Mouse (Mus musculus): ENCODE measurements around the gene Eno1.
A peak's percentile ranks its signal among the peaks of the same experiment; 100 is the strongest.

The Eno1 gene

DNA sequence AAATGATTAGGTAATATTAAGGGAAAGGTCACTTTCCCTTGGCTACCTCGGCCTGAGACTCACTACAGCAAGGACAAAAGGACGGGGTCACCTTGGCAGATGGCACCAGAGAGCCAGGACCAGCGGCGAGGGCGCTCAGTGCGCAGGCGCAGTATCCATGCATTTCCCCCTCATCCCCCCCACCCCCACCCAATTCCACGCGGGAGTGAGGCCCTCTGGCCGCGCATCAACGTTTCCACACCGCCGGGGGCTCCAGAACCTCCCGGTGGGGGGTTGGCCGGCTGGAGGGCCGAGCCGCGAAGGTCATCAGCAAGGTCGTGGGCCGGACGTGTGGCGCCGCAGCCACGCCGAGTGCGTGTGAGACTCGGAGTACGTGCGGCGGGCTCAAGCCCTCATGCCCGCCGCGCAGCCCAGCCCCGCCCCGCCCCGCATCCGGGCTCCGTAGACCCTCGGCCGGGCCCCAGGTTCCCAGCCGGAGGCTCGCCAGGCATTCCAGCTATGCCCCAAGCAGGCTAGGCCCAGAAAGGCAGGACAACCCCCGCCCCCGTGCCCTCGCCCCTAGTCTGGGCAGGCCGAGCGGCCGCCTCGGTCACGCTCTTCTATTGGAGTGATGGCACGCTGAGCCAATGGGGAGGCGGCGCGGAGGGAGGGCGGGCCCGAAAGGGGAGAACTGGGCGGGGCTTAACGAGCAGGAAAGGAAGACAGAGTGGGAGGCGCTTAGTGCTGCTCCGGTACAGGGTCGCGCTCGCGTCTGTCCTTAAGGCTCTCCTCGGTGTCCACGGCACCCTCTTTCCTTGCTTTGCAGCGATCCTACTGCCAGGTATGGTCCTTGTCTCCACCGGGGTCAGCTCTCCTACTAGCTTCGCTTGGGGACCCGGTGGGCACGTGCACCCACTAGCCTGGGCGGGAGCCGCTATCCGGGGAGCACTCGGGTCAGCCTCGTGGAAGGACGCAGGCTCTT lies at the start of gene Eno1:
TSS of gene Eno1 (plus strand) at position 201 of the 961 bp plus-strand sequence.
- peak; percentile 98 for DNase-seq

DNA sequence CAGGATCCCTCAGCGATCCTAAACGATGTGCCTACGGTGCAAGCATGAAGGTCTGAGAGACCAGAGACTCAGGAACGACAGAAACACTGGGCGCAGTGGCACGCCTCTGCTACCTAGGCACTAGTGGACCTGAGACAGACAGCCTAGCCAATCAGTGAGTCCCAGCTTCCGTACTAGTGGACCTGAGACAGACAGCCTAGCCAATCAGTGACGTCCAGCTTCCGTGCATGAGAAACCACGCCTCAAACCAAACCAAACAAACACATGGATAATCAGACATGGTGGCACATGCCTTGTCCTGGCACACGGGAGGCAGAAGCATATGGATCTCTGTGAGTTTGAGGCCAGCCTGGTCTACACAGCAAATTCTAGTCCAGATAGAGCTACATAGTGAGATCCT lies 48.3 kb upstream of the Eno1 start:
- DNase-seq = no peak

DNA sequence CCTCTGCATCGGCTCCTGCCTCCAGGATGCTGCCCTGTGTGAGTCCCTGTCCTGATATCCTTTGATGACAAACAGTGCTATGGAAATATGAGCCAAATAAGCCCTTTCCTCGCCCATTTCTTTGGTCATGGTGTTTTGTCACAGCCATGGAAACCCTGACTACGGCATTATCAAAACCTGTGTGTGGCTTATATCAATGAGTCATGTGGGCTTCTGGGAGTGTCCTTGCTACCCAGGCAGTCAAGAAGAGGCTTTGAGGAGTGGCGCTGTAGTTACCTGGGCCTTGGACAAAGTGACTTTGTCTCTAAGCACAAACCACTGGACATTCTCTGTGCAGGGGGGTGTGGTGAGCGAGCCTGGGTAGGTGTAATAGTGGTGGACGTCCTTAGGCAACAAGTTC lies 44.3 kb upstream of the Eno1 start:
- no peak for DNase-seq

DNA sequence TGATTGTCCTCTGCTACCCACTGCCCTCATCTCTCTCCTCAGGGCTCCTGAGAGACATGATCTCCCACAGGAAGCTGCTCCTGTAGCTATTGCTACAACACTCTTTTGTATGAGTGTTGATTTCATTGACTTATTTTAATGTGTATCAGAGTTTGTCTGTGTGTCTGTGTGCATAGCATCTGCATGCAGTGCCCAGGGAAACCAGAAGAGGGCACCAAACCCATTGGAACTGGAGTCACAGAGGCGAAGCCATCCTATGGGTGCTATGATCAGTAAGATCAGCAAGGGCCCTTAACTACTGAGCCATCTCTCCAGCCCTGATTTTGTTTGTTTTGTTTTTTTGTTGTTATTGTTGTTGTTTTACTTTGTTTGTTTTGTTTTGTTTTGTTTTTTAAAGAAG lies 42.6 kb upstream of the Eno1 start:
- DNase-seq = peak; percentile 57

DNA sequence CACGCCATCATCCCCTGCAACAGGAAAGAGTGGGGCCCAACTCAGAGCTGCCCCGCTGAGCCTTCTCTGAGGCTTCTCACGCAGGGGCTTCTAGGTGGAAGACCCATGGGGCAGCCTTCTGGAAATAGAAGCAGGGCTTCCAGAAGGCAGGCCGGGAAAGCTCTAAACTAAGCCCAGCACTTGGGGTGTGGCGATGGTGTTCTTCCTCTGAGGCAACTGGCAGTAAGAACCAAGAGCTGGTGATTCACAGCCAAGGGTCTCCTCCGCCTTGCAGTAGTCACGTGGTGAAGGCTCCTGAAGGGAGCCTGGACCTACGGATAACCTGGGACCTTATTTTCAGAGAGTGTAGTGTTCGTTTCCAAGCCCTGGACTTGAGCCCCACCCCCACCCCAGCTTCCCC lies 38.3 kb upstream of the Eno1 start:
- DNase-seq = no peak

DNA sequence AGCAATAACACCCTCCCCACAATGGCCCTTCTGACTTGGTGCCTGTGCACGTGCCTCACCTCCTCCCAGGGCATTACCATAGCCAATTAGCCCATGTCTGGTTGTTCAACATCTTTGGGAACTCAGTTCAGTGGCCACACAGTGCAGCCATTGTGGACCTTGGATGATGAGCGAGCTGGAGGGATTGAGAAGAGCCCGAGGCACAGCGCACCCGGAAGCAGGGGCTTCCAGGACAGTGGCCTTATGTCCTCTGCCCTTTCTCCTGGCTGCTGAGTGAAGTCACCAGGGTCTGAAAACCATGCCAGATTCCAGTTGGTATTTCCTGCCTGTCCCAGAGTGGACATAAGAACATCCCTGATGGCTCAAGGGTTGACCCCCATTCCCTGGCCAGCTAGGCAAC lies 35.3 kb upstream of the Eno1 start, which contains the start of gene Car6:
TSS of gene Car6 (minus strand) at position 101 of the 400 bp plus-strand sequence.
- no peak for DNase-seq

DNA sequence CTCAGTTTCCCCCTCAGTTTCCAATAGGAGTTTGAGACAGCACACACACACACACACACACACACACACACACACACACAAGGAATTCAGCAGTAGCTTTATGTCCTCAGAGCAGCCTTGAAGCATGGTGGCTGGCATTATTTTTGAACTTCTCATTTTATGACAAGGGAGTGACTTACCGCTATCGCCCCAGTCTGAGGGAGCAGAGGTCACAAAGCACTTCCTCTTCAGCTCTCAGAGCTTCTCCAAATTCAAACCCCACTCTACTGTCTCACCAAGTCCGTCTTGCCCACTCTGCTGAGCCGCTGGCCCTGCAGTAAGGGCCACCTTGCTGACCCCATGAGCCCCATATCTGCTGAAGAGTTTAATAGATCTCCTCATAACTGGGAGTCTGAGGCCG lies 33.8 kb upstream of the Eno1 start:
- no peak for DNase-seq

DNA sequence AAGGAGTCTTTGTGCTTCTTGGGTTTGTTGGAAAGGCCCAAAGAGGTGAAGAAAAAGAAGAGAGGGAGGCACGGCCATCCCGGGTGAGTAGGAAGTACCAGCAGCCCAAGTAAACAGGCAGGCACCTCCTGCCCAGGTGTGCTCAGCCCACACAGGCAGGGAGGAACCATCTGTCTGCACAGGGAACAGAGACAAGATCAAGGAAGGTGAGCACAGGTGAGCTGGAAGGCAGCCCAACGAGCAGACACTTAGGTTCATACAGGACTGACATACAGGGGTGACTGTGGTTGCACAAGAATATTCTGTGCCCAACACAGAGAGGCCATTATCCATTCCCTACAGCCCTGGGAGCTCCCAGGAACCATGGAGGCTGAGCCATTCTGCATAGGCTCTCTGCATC lies 31.6 kb upstream of the Eno1 start:
- DNase-seq = no peak

DNA sequence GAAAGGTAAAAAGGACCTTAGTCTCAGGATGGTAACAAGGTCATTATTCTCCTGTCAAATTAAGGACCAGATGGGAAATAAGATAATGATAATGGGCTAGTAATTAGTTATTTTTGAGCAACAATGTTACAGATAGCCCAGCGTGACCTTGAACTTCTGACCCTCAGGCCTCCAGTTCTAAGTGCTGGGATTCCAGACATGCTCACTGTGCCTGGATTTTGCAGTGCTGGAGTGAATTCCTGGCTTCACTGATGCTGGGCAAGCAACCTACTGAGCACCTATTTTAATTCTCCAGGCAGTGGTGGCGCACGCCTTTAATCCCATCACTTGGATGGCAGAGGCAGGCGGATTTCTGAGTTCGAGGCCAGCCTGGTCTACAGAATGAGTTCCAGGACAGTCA lies 26.8 kb upstream of the Eno1 start:
- DNase-seq = no peak

DNA sequence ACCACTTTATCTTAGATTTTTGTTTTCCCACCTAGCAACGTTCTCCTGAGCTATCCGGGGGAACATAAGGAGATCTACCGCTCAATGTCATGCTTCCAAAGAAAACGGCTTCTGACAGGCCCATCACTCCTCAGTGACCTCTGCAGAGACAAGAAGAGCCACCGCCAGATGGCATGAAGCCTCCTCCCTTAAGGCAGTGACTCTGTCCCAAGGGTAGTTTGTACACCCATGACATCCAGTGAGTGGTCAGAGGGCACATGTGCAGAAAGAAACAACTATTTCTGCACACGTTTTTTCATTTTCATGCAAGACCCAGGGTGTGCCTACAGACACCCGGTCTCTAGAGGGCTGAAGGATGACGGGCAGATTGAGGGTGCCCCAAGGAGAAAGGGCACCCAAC lies 26.2 kb upstream of the Eno1 start:
- no peak for DNase-seq

DNA sequence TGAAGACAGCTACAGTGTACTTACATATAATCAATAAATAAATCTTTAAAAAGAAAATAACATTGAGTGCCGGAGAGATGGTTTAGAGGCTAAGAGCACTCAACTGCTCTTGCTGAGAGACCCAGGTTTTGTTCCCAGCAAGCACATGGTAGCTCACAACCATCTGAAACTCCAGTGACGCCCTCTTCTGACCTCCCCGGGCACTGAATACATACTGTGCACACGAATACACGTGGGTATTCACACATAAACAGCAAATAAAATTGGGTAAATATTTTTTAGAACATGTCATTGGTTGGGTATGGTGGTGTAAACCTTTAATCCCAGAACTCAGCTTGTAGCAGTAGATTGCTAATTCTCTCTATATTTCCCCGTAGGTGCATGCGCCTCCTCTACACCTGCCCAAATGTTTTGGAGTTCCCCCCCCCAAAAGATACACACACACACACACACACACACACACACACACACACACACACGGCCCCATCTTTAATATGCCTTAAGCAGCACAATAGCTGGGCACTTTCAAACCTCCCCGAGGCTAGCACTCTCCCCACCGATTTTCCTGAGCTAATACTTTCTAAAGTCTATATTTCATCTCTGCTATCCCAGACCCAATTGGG lies 24.5 kb upstream of the Eno1 start:
- DNase-seq = no peak

DNA sequence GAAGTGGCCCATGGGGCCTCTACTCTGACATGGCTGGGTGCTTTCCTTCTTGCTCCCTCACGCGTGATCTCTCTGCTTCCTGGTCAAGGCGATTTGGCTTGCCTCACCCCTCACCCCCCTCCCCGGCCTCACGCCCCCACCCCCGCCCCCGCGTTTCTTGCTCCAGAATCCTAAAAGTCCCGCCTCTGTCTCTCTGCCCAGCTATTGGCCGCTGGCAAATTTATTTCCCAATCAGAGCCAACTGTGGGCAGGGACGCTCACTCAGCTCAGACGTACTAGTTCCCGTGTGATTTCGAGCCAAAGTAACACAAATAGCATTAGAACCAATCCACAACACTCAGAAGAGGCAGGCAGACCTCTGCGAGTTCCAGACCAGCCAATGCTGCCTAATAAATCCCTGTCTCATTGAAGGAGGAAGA lies 24.0 kb upstream of the Eno1 start:
- peak; percentile 44 for DNase-seq

DNA sequence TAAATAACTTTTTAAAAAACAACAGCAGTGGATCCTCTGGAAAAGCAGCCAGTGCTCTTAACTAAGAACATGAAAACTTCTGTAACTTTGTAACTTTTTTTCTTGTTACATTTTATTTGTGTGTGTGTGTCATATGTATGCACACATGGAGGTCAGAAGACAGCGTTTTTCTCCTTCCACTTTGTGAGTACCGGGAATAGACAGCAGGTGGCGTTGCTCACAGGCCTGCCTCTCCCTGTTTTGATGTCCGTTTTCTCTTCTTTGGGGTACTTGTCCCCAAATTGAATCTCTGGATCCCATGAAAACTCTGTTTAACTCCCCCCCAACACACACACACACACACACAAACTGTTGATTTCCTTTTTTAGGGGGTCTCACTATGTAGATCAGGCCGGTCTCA lies 22.6 kb upstream of the Eno1 start:
- DNase-seq = no peak

DNA sequence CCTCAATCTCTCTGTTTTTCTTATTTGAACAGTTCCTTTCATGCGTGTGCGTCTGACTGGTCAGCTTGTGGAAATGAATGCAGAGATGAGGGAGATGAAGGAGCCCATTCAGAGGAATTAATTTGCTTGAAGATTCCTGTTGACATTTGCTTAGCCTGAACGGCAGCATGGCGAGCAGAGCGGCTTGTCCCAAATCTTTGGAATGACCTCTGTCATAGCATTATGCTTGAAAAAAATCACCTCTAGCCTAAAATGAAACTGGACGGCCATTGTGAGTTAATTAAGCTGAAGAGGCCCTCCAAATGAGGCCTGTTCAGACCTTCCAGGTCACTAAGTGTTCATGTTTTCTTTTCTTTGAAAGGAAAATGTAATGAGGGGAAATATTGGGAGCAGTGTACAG lies 20.1 kb upstream of the Eno1 start:
- DNase-seq = no peak

DNA sequence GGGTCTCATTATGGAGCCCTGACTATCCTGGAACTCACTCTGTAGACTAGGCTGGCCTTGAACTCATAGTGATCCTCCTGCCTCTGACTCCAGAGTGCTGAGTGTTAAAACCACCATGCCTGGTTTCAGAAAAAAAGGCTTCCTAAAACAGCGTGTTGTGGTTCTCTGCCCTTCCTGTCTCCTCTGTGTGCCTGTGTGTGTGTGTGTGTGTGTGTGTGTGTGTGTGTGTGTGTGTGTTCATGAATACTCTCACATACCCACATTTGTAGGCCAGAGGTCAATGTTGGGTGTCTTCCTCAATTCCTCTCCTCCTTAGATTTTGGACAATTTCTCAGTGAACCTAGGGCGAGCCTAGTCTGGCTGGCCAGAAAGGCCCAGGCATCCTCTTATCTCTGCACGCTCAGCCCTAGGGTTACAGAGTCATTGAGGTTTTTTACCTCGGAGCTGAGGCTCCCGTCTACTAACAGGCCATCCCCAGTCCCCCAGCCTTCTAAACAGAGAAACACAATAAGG lies 19.4 kb upstream of the Eno1 start:
- DNase-seq = no peak

DNA sequence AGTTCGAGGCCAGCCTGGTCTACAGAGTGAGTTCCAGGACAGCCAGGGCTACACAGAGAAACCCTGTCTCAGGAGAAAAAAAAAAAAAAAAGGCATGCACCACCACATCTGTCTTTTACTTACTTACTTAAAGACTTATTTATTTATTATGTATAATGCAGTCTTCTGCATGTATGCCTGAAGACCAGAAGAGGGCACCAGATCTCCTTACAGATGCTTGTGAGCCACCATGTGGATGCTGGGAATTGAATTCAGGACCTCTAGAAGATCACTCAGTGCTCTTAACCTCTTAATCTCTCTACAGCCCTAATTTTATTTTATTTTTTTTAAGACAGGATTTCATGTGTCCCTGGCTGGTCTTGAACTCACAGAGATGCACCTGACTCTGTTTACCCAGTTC lies 18.6 kb upstream of the Eno1 start:
- DNase-seq = no peak

DNA sequence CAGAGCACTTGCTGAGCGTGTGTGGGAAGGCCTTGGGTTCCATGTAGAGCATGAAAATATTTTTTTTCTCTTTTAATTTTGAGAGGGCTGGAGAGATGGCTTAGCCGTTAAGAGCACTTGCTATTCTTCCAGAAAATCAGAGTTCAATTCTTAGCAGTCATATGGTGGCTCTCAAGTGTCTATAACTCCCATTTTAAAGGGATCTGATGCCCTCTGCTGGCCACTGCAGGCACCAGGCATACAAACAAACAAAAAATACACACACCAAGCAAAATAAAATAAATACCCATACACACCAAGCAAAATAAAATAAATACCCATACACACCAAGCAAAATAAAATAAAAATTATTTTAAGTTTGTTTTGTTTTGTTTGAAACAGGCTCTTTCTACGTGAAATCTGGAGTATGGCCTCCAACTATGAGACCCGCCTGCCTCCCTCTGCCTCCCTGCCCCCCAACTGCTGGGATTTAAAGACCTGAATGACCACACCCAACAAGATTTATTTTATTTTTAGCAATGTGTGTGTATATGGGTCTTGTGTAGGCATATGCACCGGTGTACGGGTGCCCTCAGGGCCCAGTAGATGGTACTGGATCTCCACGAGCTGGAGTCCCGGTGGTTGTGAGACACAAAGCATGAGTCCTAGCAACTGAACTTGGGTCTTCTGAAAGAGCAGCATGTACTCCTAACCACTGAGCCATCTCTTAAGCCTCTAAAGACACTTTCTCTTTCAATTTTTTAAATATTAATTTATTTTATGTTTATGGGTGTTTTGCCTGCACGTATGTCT lies 16.8 kb upstream of the Eno1 start:
- peak; percentile 67 for DNase-seq

DNA sequence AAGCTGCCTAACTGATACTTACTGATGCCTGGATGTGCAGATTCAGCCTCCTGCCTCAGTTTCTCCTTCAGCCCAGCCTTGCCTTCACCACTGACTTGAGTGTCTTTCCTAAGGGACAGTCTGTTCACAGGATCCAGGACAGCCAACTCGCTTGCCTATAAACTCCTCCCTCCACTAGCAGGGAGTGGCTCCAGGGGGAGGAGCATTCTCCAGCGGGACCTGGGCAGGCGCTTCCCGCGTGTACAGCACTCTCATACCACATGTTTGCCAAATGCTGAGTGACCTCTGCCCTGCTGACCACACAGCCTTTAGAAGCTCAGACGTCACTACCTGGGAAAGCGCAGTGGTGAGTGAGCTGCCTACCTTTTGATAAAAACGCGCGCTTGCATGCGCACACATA lies 15.9 kb upstream of the Eno1 start:
- peak; percentile 85 for DNase-seq

DNA sequence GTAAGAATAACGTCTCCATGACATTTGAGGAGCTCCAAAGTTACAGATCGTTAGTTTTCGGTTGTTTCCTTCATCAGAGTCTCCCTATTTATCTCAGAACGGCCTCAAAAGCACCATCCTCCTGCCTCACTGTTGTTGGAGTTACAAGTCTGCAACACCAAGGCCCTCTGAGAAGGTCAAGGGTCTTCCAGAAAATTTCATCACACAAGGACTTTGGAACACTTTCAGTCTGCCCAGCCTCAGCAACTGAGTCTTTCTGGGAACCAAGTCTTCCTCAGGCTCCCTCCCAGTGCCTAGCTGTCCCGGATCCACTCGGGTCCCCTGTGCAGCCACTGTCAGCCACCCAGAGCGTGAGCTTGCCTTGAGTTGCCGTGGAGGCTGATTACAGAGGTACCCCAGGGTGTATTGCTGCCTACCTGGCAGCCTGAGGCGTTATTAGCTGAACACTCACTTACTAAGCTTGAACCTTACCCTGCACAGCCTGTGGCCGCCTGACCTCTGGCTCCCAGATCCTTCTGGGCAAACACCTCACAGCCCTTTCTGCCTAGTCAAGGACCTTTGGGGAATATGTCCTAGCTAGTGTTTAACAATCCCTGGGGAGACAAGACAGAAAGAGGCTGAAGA lies 15.4 kb upstream of the Eno1 start:
- peak; percentile 77 for DNase-seq

DNA sequence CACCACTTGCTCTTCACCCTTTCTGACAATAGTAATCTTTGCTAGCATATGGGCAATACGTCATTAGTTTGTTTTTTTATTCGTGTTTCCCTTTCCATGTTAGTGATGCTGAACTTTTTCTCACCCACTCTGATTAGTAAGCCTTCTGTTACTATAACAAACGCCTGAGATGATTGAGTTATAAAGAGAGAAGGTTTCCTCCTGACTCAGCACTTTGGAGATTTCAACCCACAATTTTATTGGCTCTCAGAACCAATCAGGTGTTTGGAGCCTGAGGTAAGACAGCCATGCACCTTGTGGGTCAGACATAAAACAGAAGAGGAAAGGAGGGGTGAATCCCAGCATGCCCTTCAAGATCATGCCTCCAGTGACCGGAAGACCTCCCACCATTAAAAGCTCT lies 12.7 kb upstream of the Eno1 start:
- no peak for DNase-seq

DNA sequence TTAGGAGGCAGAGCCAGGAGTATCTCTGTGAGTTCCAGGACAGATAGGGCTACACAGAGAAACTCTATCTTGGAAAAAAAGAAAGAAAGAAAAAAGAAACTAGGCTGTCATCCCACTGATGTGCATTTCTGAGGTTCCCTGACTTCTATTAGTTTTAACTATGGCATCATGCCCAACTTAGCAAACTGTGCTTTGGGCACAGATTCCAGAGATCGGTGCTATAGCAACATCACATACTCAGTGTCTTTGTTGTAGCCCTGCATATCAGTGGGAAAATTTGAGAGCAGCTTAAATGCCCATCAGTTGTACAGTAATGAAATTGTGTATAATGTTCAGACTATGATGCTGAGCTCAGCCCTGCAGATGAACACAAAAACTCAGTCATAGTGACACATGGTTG lies 10.8 kb upstream of the Eno1 start:
- no peak for DNase-seq

DNA sequence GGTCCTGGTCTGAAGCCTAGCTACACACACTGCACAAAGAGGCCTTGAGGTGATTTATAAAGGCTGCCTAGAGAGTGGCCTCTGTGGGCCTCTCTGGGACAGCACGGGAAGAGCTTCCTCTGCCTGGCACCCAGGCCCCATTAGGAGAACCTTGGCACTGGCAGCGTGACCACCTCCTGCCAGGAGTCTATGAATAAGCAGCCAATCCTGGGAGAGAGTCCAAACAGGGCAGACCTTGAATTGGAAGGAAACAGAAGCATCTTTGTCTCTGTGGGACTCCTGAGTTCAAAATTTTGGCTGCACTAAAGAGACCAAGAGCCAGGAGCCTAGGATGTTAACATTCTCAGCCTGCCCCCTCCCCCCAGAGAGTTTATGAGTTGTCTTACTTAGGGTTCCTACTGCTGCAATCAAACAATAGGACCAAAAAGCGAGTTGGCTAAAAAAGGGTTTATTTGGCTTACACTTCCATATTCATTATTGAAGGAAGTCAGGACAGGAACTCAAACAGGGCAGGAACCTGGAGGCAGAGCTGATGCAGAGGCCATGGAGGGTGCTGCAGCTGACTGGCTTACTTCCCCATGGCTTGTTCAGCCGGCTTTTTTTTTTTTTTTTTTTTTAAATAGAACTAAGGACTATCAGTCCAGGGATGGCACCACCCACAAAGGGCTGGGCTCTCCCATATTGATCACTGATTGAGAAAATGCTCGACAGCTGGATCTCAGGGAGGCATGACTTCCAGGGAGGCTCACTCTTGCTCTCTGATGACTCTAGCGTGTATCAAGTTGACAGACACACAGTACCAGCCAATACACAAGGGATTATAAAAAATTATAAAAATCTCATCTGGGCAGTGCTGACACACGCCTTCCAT lies 9.5 kb upstream of the Eno1 start:
- peak; percentile 70 for DNase-seq

Data from kidney, adult 18-20 months (tissue).